8 mouse cellular contexts compared by ENCODE assay signal in genomic region chr12:85374561-85375272, GRCm38 (mm10). TPM values are rescaled to one million over a fixed set of nuclear protein-coding genes. Genes with fewer than 3 reads are reported as not detected.
DNase-seq lines count a peak whose midpoint lies in the region; ATAC-seq and TF ChIP-seq lines count a peak whose summit lies in the region.

Tmed10 (minus strand) TSS chr12:85374847.

- under 1% methylated on average over 37 of the region's 37 CpGs for WGBS in hindbrain, embryonic 13.5 days

- peak within 1 kb of the TSS; percentile 97 for H3K9ac ChIP-seq in hindbrain, embryonic 13.5 days

- peak within 1 kb of the TSS; percentile 95 for H3K4me3 ChIP-seq in hindbrain, embryonic 13.5 days

- H3K27me3 ChIP-seq in Patski = no peaks in the 10 kb centered on the region
- H3K27me3 ChIP-seq in hindbrain, embryonic 13.5 days = no peaks in the 10 kb centered on the region

- POLR2A ChIA-PET in Patski (lab: Charles Lee) = no interaction called here

- in situ Hi-C loops in Patski (cut with MboI; ENCODE audit: low pct_unique_long_range_greater_than_20kb) = no loop called here

- H3K4me1 ChIP-seq in hindbrain, embryonic 13.5 days (replicated peaks) = peaks cover 36% of the 10 kb centered on the region

- CTCF ChIA-PET in Patski (lab: Charles Lee) = no interaction called here

- peak; percentile 58 for ATAC-seq in Patski
- ATAC-seq in hindbrain, embryonic 13.5 days (ENCODE audit: low FRiP score) = peak; percentile 96

- H3K4me2 ChIP-seq in hindbrain, embryonic 13.5 days = peak within 1 kb of the TSS; percentile 78

- H3K9me3 ChIP-seq in hindbrain, embryonic 13.5 days = no peaks in the 10 kb centered on the region

- TF ChIP-seq CTCF in Patski (IDR thresholded peaks at IDR 0.05) = no peak

- DNase-seq in Patski (ENCODE audit: low read depth, low spot score) = peak; percentile 77
- peak; percentile 88 to 91 for DNase-seq in cerebellum, postnatal 14 days
- peak; percentile 82 to 86 for DNase-seq in frontal cortex, postnatal 14 days (ENCODE audit: low spot score in 2 of 2)
- peak; percentile 77 for DNase-seq in layer of hippocampus, postnatal 25 days (ENCODE audit: extremely low spot score in 1 of 2, low spot score in 1 of 2)
- peak; percentile 95 for DNase-seq in lung, postnatal 25 days (ENCODE audit: low spot score)
- peak; percentile 95 for DNase-seq in retina, embryonic 14.5 days (ENCODE audit: low spot score)
- peak; percentile 90 for DNase-seq in thymus, postnatal 4 days

- H3K27ac ChIP-seq in hindbrain, embryonic 13.5 days = peak within 1 kb of the TSS; percentile 81

- H3K36me3 ChIP-seq in hindbrain, embryonic 13.5 days = no peaks in the 10 kb centered on the region

RNA-seq across cellular contexts. Expression of gene Tmed10, which starts in this region (rescaled TPM):
- polyA plus RNA-seq in Patski (2021) = 238 TPM
- 198 TPM in 2 replicates for polyA plus RNA-seq in hindbrain, embryonic 13.5 days (2015; fragmentation: Nextera tagmentation; extraction: Ambion mirVana)
- total RNA-seq in layer of hippocampus, postnatal 25 days (2021) = 100 to 1,000 TPM; 162 TPM

Comparison
In these comparisons a context has a peak if more than half of its experiments do, and no peak if none do; other contexts are left out.
1. Peak in every context shown above with its lines: DNase-seq, ATAC-seq, H3K4me3 ChIP-seq and H3K27ac ChIP-seq.